Mouse (Mus musculus) layer of hippocampus, adult 2 months (tissue): ENCODE data around the gene Riok2. TPM values are rescaled to one million over a fixed set of nuclear protein-coding genes. Genes with fewer than 3 reads are reported as not detected.

Source experiments
- DNase-seq, 2 experiments: peaks; one replicate each; pipeline ENCODE4 v3.0.0; 2022; ENCODE audit warnings: low spot score in 2 of 2
- H3K27ac ChIP-seq: fragments of 200-600 bp; 2 replicates; pipeline ENCODE4 v1.8.1; 2022
- H3K4me3 ChIP-seq: fragments of 200-600 bp; 2 replicates; pipeline ENCODE4 v1.8.1; 2022; ENCODE audit warnings: mild to moderate bottlenecking
- CTCF ChIP-seq: fragments of 200-600 bp; conservative IDR thresholded peaks from 2 replicates; pipeline ENCODE4 v1.8.1; 2022; ENCODE audit warnings: antibody characterized with exemption, mild to moderate bottlenecking, moderate library complexity
- total RNA-seq, 2 experiments: library from RNA; stranded (reverse); gene quantifications; 2 replicates each; pipeline ENCODE4 v1.2.3; 2021

Riok2 gene
- total RNA-seq, 2 experiments from 2014 or later, result 19.8 to 21.3 TPM

DNA sequence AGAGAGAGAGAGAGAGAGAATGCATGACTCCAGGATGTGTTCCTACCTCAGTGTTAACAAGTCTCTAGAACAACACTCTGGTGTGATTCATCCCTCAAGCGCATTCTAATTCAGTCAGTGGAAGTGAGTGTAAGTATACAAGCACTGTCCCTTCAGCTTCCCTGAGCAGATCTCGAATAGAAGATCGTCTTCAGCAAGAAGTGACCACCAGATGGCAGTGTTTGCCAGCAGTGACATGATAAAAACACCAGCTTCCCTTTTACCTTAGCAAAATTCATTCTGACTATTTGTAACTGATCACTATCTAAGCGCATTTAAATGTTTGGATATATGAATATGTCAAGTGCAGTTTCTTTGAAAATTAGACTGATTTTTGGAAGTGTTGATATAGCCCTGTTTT lies 20.2 kb downstream of the Riok2 start:
- Histone ChIP-seq H3K27ac (no peak overlapping the region), H3K4me3 (no peak overlapping the region)
- TF ChIP-seq CTCF, result peak; percentile 92
- DNase-seq, result peak; percentile 85

DNA sequence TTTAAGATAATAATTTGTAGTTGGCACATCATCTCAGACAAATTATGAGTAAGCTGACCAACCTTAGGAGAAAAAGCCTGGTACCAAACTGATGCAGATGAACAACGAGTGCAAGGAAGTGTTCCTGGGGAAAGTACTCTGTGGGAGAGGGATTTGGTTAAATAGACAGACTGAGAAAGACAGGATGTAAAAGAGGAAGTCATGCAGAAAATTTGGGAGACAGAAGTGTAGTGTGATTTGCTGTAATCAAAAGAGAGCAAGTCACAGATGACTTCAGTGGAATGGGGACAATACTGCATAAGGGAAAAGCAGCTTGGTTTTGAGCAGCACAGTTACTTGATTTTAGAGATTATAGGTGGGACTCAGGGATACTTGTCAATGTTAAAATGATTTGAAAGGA lies 22.8 kb downstream of the Riok2 start:
- no peak for TF ChIP-seq CTCF
- Histone ChIP-seq H3K27ac (no peak overlapping the region; the same call in 1 of the 2 replicates), H3K4me3 (no peak overlapping the region)
- no peak for DNase-seq

DNA sequence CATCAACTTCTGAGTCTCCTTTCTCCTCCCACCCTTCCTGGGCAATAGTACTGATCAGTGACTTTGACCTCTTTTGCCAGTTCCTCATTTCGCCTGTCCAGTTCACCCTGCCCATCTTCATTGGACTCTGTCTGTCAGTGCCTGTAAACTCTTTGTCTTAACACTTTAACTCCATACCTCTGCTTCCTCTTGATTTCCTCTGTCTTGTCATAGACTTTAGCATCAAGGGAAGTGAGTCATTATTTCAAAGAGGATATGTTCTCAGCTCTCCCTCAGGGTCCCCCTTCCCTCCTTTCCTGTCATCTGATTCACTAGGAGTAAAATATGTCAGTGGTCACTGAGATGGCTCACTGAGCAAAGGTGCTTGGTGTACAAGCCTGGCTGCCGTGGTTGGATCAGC lies 24.6 kb downstream of the Riok2 start:
- no peak for DNase-seq

DNA sequence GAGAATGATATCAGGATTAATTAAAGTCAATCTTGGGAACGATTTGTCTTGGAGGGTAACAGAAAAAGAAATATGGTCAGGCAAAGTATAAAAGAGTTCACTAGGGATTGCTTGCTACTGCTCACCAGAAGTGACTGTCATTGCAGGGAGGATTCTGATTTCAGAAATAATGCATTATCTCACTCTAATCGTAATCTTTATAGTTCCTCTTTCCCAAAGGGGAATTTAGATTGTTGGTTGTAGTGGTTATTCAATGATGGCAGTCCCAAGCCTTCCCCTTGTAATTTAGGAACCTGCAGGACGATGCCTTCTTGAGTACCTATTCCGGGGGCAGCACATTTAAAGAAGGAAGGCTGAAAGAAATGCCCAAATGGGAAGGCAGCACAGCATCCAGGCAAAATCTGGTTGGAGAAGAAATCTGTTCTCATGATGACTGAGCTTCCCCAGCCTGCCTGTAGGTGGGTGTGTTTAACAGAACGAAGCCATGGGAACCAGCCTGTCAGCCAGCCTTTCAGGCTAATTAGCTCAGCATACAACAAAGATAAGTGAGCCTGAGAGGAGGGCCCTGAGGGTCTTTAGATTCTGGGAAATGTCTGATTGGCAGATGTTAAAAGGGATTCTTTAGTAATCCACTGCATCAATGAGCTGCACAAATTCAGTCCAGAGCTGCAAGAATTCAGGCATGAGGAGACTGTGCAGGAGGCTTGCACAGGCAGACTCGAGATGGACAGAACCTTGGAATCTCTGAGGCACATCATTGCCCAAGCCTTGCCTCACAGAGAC lies 28.3 kb downstream of the Riok2 start, which contains the start of gene Lix1:
Lix1 (plus strand) TSS at position 451 of the 783 bp plus-strand sequence.
- TF ChIP-seq CTCF, result peak; percentile 82
- Histone ChIP-seq H3K4me3 (peak within 1 kb of the TSS; percentile 57), H3K27ac (peak within 1 kb of the TSS; percentile 91)
- peak; percentile 79 to 87 for DNase-seq

More for the DNA sequence above, 24.6 kb downstream of the Riok2 start:
- no peak for TF ChIP-seq CTCF
- H3K4me3 ChIP-seq, result no peak overlapping the region
- H3K27ac ChIP-seq, result no peak overlapping the region

DNA sequence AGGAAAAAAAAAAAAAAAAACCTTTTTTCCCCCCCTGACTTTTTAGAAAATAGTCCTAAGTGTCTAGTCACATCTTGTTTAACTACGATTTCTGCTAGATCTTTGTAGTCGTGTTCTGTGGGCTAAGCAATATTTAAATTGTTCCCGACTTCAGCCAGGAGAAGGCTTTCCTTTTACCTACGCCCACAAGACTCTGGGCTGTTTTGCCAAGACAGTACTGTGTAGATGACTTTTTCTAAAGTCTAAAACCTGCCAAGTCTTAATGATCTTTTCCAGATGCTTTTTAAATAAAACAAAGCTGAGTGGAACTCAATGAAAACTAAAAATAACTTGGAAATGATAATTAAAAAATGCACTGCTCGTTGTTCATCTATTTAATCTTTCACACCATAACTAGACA lies 28.9 kb downstream of the Riok2 start:
- Histone ChIP-seq H3K27ac (peak overlapping the region; percentile 91), H3K4me3 (peak overlapping the region; percentile 57)
- no peak for TF ChIP-seq CTCF
- DNase-seq, result no peak

DNA sequence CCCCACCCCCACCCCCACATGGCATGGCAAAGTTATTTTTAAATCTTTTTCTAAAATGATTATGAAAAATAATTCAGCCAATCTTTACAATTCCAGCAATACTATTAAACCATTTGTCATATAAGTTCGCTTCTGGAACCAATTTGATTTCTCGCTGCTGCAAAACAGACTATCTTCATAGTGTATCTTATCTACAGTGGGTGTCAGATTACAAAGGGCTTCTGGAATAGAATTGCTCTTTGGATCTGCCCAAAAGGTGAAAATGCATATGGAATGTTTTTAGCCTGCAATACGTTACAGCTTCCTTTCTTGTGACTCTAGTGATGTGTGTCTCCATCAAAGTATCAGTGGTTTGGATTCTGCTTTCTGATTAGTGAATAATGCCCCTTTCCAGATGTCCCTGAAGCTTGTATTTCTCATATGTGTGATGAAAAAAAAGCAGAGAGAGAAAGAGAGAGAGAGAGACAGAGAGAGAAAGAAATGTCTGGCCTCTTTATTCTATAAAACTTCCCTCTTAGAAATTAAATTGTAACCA lies 29.5 kb downstream of the Riok2 start:
- DNase-seq, result no peak
- no peak for TF ChIP-seq CTCF
- Histone ChIP-seq H3K4me3 (peak overlapping the region; percentile 57), H3K27ac (peak overlapping the region; percentile 91)

DNA sequence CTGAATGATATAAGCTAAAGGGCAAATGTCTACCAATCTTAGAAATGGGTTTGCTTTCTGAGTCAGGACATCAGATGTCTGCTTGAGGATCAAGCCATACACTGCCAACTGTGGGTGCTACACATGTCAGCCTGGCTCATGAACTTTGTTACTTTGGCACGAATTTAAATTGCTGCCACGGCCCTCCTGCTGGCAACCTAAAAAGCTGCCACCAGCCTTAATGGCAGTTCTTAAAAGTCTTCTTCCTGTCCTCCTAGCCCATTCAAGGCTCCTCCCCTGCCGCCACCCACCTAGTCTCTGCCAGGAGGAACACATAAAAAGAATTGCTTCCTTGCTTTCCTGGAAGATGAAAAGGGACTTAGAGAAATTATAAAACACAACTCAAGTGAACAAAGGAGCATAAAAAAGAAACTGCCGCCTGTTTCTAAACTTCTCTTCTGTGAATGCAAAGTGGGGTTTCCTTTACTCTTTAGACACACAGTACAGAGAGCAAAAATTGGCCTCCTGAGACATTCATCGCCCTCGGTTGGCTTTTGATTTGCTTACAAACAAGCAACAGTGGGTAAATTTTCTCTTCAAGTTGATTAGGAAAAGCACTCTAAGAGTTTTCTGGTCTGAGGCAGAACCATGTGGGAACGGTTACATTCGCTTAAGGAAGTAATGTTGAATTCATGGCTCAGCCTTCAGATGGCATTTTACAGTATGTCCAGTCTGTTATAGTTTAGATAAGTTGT lies 30.9 kb downstream of the Riok2 start:
- DNase-seq, result peak in 1 of 2 experiments; percentile 44
- no peak for TF ChIP-seq CTCF
- Histone ChIP-seq H3K4me3 (peak overlapping the region; percentile 57), H3K27ac (peak overlapping the region; percentile 91)

DNA sequence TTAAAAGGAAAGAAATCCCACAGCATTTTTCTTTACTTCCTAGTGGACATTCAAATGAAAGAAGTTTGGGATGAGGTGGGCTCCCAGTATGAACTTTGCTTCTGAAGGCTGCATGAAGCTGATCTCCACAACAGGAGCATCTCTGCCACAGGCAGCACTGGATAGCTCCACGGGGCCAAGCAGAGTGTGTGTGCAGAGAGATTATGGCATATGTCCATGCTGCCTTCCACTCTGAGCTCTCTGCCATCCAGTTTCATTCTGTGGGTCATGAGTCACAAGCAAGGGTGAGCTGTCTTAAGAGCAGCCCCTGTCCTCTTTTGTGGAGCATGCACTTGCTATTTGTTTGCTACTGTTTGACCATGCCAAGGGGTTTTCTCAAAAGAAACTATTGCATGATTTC lies 31.5 kb downstream of the Riok2 start:
- peak overlapping the region; percentile 91 for H3K27ac ChIP-seq
- DNase-seq, result no peak
- no peak for TF ChIP-seq CTCF
- no peak overlapping the region; the same call in 1 of the 2 replicates for H3K4me3 ChIP-seq

DNA sequence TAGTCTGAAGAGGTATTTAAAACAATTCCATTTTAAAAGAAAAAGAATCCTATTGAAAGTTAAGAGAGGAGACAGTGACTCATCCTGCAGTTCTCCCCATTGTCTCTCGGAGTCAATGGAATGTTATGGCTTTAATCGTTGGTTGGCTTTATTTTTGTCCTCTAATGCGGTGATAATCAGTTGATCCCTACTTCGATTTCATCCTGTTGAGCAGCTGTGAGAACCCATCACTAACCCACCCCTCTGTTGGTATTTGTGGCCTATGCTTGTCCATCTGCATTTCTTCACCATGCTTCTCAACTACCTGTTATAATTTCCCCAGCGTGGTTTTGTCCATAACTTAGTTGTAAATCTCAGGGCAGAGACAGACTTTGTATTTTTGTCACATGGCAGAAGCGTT lies 34.0 kb downstream of the Riok2 start:
- no peak for TF ChIP-seq CTCF
- no peak for DNase-seq
- no peak overlapping the region for H3K4me3 ChIP-seq
- H3K27ac ChIP-seq, result no peak overlapping the region

DNA sequence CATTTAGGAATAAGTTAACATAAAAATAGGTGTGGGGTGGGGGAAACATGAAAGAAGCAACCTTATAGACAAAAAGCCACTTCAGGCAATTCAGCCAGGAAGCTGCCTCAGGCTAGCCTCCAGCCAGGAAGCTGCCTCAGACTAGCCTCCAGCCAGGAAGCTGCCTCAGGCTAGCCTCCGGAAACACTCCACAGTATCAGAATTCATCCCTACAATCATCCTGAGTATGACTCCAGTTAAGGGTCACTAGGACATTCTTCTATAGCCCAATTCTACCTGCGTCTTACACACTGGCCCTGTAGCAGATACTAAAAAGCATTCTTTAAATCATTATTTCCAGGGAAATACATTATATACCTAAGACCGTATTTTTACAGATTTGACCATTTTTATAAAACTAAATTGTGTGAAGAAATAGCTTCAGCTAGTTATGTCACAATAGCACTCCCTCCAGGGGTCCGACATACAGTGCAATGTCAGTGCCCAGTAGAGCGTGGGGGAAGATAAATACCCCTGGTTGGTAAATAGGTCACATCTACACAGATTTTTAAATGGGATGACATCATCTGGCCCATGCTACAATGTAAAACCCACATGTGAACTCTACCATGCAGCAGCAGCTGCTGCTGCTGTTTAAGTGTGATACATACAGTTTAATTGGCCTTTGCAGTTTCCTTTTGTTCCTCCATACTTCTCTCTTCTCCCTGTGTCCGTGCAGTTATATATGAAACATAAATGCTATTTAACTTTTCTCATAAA lies 34.8 kb downstream of the Riok2 start:
- Histone ChIP-seq H3K27ac (peak overlapping the region; percentile 61), H3K4me3 (no peak overlapping the region)
- DNase-seq, result no peak
- no peak for TF ChIP-seq CTCF

DNA sequence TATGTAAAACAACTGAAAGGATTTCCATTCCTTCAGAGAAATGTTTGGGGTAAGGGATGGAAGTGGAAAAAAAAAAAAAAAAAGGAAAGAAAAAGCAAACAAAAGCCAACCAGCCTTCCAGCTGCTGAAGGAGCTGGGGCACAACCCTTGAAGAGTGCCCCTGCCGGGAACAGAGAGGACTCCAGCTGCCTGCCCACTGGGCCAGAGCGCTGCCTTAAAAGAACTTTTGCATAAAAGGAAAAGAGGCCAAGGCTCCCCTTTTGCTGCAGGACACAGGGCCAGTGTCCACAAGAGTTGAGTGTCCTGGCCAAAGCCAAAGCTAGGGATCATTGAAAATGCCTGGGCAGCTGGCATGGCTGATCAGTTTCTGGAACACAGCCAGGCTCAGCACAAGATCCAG lies 35.5 kb downstream of the Riok2 start:
- TF ChIP-seq CTCF, result peak; percentile 68
- H3K4me3 ChIP-seq, result no peak overlapping the region
- peak; percentile 29 to 61 for DNase-seq
- H3K27ac ChIP-seq, result peak overlapping the region; percentile 61

DNA sequence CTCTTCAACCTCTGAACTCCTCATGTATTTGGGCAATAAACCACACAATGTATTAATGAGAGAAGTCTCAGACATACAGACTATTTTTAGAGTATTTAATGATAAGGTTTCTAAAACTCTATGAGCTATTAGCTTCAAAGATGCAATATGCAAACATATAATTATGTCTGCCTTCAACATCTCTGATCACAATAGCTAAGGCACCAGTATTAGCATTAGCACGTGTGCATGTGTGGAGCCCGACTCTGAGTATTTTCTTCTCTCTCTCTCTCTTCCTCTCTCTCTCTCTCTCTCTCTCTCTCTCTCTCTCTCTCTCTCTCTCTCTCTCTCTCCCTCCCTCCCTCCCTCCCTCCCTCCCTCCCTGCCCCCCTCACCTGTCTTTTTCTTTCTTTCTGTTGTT lies 37.3 kb downstream of the Riok2 start:
- TF ChIP-seq CTCF, result no peak
- Histone ChIP-seq H3K27ac (no peak overlapping the region), H3K4me3 (no peak overlapping the region)
- no peak for DNase-seq

DNA sequence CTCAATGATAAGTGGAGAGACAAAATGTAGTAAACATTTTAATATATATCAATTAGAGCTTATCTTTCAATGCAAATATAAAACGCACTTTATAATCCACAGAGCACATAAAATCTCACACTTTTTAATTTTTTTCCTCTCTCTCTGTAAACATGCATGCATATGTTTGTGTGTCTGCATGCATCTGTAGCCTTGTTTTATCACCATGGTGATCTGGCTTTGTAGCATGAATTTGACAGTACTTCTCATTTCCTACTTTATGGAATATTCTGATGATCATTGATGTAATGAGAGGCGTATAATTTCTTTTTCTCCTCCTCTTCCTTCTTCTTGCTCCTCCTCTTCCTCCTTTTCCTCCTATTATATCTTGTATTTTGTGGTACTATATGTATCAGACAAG lies 38.1 kb downstream of the Riok2 start:
- Histone ChIP-seq H3K4me3 (no peak overlapping the region), H3K27ac (no peak overlapping the region)
- DNase-seq, result no peak
- TF ChIP-seq CTCF, result no peak
